Mouse (Mus musculus) monocyte, adult 5-6 weeks (primary cell): ENCODE data around the gene B3gnt6. TPM values are rescaled to one million over a fixed set of nuclear protein-coding genes. Genes with fewer than 3 reads are reported as not detected.

Experiments
- ATAC-seq: fragments of 153-309, 156-312 bp; replicated peaks from 2 replicates; pipeline ENCODE4 v1.8.0; 2017; ENCODE audit warnings: mild to moderate bottlenecking; ENCODE audit not compliant: low TSS enrichment, insufficient number of reproducible peaks, severe bottlenecking, poor library complexity, low FRiP score
- total RNA-seq: library from RNA; stranded (forward); fragments of 200-1000, 200-491, 200-594 nt; gene quantifications from 3 replicates; pipeline ENCODE4 v1.2.3, GENCODE M21; 2017

B3gnt6 gene
- total RNA-seq, 1 experiment from 2014 or later: not detected

DNA sequence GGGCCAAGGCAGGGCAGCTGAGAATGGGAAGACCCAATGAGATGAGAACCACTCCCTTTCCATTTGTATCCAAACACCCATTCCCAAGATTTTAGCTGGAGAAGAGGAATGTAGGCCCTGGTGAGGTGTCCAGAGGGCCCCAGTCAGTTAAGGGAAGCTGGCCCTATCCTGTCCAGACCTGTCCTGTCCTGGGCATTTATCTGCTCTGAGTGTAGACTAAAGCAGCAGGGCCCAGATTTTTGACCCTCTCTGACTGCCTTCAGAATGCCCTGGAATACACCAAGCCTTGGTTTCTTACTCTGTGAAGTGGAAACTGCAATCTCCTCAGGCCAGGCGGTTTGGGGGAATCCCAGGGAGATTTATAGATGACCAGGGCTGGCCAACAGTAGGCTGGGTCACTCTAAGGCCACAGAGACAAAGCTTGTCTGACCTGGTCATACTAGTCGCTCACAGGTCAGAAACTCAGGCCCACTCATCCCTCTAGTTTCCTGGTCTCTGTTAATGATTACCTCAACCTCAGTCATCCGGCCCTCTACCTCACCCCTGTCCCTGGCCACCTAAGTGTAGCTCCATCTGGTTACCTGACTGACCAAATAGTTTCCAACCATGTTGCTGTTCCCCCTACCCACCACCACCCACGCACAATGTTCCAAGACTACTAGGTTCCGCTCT, 20.6 kb downstream of the B3gnt6 start:
- no peak for ATAC-seq

DNA sequence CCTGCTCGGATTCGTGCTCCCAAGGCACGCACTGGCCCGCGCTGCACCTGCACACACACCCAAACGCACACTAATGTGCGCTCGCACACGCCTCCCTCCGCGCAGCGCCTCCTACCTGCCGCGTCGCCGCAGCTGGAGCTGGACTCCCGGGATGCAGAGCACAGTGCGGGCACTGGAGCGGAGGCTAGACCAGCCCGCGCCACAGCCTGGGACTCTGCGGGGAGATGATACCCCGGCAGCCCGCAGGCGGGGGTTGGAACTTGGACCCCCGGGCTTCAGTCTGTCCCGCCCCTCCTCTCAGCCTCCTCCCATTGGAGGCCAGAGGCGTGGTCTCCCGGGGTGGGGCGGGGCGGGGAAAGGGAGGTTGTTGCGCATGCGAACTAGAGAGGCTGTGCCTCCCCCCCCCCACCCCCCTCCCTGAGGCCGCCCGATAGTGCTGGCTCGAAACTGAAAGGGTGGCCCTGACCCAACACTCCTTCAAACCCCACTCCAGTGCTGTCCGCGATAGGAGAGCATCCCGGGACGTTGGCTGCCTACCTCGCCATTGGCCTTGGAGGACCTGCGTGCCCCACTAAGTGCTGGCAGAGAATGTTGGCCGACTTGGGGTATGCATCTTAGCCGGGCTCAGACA, 21.2 kb downstream of the B3gnt6 start, which contains the start of gene Capn5:
Capn5 (minus strand) TSS at position 346 of the 631 bp plus-strand sequence.
- ATAC-seq: peak; percentile 56

DNA sequence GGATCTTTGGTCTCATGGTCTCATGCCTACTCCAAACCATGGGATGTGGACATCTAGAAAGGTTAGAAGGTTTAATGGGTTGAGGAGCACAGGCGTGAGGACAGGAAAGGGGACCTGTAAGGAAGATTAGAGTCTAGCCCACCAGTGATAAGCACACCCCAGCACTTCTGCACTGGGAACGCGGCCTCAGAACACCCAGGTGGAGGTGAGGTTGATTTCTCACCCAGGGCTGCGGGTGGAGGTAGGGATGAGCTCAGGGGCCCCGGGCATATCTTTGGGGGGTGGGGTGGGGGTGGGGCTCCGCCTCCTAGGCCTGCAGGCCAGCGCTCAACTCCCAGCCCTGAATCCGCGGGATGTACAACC, 21.7 kb downstream of the B3gnt6 start:
- no peak for ATAC-seq

DNA sequence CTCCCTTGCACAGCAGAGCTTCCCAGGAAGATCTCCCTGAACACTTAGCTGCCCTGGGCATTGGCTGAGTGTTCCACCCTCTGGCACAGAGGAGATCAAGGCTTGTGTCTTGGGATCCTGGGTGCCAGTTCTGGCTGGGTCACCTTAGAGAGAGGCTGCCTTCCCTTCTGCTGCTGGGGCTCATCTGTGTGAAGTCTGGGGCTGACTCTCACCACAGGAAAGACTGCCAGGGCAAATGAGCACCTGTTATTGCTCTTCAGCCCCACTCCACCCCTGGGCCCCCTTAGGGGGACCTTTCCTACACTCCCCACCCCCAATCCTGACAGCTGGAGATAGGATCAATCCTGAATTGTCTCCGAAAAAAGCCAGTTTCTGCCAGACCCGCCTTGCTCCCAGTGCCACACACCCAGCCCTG, 22.2 kb downstream of the B3gnt6 start:
- no peak for ATAC-seq

DNA sequence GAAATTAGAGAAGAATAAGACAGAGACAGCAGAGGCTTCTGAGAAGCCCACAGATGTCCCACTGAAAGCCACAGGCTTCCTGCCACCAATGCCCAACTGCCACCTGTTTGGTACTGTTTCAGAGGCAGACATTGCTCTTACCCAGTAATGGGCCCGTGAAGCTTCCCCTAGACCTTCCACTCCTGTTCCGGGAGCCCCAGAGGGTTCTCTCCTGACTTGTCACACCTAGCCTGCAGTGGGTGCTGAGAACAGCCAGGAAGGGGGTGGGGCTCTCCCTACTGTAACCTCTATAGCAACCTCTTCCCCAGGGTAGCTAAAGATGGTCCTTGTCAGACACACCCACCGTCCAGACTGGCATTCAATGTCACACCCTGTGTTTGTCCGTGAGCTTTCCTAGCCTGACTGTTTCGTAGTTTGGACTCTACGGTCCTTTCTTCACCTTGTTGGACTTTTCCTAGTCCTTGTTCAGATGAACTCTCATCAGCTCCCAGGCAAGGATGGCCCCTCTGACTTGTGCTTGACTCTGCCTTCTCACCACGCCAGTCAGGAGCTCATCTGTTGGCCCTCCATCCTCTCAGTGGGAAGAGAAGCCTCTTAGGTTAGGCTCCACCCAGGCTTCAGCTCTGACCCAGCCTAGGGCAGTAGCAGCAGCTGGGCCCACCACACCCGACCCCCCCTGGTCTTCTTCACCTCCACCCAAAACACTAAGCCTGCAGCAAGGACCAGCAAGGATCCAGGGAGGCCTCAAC, 22.8 kb downstream of the B3gnt6 start:
- no peak for ATAC-seq

DNA sequence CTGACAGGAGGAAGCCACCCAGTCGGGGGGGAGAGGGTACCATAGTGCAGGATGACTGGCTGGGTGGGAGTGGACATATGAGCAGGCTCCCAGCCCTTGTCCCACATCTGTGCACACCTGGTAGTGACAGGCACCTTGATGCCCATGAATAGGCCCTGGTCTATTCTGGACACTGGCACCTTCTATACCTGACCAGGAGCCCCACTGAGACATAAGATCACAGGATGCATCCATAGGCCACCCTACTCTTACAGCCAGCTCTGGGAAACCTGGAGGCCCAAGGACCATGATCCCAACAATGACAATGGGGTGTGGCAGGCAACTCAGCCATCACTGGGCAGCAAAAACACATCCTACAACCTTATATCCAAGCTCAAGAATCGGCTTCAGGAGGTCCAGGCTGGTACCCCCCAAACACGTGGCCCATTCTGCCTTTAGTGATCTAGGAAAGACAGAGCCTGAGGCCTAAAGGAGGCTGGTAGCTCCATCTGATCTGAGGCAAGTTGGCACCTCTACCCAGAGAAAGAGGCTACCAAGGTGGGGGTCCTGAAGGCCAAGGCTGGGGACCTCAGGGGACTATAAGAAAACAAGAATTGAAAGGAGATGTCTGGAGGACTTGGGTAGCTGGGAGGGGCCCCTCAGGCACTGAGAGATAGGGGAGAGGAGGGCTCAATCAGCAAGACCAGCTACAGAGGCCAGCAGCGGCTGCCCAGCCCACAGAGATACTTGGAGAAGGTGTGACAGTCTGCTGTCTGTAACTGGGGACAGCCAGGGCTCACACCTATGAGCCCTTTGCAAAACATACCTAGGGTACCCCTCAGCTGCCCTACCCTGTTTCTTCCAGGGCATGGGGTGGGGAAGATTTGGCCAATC, 24.2 kb downstream of the B3gnt6 start:
- ATAC-seq: no peak

DNA sequence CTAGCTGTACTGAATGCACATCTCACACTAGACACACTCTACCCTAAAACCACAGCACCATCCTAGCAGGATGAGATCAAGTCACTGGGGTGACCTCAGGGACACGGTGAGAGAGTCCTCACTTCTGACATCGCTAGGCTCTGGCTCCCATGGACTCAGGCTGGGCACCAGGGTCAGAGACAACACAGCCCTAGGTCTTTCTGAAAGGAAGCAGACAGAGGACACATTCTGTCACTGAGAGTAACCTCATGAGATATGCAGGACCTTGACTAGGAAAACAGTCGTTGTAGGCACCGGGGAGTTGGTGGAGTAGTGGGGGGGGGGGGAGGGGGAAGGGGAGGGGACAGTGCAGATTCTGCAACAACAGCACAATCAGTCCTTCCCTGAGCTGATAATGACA, 25.9 kb downstream of the B3gnt6 start:
- no peak for ATAC-seq

DNA sequence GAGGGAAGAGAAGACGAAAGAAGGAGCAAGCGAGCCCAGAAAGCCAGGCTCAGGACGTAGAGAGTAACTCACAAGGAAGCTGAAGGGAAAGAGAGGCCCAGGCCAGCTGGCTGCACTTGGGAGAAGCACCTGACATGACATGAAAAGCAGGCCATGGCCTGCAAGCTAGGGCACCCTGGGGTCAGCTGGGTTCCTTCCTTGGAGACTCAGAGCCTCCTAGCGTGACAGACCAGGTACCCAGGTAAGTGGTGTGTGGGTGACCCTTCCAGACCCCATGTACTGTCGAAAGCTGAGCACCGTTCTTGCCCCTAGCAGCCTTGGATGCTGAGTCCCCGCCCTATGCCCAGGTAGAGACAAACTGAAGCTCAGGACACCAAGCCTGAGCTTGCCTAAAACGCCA, 26.6 kb downstream of the B3gnt6 start:
- ATAC-seq: no peak

DNA sequence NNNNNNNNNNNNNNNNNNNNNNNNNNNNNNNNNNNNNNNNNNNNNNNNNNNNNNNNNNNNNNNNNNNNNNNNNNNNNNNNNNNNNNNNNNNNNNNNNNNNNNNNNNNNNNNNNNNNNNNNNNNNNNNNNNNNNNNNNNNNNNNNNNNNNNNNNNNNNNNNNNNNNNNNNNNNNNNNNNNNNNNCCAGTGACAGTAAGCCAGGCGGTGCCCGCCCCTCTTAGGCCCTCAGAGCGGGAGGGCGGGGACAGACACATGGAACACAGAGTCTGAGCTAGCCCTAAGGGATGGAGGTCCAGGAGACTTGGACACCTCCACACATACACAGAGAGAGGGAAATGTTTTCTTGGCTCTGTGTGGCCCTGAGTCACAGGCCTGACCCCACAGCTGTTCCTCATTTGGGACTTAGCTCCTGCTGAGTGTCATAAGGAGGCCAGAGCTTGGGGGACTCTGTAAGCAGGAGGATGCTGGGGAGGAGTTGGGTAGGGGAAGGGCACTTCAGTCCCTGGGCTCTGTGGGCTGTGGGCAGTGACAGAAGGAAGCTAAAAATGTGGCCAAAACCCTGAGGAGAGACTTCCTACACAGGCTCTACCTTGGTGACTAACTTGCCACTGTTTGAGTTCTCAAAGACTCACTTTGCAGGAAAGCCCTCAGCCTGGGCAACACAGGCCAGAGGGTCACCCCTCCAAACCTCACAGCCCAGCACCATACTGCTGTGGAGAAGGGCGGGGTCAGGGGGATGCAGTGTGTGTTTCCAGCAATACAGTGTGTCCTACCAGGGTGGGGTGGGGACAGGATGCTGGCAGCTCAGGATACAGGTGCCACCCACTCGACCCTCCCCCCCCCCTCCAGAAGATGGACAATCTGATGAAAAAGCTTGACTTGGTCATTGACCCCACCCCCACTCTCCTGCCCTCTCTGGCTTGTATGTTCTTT, 27.9 kb downstream of the B3gnt6 start:
- ATAC-seq: peak; percentile 46; the same call in 1 of the 2 replicates

DNA sequence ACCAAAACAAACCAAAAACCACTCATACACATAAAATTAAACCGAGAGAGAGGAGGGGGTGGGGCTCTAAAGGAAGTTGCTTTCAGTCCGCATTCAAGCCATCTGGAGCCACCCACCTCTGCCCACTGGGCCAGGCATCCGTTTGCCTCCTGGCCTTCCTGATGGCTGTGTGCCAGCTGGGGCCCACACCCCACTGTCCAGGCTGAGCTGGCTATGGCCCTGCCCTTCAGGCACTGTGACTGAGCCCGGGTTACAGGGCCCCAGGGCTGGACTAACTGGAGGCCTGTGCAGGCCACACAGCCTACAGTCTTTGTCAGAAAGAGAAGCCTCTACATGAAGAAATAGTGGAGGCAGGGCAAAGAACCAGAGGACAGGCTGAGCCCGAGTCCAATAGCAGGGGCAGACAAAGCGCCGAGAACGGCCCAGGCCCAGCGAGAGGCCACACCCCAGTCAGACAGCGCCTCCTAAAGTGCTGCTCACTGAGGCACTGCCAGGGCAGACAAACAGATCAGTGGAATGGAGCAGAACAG, 34.2 kb downstream of the B3gnt6 start:
- peak; percentile 48 for ATAC-seq

DNA sequence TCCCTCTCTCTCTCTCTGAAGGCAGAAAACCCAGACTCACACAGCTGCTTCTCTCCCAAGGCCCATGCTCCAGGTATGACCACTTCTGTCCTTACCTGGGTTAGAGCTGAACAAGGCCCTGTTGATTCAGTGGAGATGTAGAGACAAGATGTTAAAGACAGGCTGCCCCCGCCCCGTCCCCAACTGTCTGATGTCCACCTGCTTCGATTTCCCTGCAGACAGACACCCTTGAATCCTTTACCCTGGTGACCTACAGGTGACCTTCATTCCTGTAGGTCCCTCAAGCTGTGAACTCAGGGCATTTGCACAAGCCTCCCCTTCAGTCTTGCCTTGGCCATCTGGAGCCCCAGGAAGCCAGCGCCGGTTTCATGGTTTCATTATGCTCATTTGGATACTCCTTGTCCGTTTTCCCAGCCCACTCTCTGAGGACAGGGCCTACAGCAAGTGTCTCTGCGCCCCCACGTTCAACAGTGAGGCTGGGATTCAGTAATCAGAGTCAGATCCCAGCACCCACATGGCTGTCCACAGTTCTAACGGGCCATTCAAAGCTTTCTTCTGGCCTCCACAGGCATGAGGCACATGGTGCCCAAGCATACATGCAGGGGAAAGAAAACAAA, 34.8 kb downstream of the B3gnt6 start:
- no peak for ATAC-seq

DNA sequence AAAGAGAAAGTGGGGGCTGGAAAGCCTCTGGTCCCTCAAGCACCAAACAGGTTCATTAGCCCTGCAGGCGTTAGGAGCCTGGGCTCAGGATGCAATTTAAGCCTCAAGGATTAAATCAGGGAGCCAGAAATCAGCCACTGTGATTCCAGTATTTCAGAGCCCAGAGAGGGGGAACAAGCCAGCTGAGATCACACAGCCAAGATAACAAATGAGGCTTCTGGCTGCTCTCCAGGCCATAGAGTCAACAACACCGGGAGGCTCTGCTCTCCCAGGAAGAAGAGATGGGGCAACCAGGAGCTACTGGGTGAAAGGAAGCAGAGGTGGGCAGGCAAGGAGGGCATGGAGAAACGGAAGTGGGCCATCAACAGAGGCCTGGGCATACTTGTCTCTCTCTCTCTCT, 35.6 kb downstream of the B3gnt6 start:
- ATAC-seq: no peak

DNA sequence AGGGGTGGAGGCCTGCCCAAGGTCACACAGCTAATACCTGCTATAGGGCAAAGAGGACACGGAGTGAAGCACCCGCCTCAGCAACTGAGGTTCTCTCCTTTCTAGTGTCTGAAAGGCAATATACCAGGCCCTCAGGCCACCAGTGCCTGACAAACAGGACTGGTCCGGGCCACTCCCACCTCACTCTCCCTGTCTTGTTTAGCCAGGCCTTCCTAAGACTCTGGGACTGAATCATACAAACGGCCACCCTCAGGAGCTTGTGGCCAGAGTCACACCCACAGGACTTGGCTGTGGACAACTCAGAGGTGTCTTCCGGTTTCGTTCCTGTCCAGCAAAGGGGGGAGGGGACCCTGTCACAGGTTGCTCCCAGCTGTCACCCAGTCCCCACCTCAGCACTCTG, 37.0 kb downstream of the B3gnt6 start:
- no peak for ATAC-seq

DNA sequence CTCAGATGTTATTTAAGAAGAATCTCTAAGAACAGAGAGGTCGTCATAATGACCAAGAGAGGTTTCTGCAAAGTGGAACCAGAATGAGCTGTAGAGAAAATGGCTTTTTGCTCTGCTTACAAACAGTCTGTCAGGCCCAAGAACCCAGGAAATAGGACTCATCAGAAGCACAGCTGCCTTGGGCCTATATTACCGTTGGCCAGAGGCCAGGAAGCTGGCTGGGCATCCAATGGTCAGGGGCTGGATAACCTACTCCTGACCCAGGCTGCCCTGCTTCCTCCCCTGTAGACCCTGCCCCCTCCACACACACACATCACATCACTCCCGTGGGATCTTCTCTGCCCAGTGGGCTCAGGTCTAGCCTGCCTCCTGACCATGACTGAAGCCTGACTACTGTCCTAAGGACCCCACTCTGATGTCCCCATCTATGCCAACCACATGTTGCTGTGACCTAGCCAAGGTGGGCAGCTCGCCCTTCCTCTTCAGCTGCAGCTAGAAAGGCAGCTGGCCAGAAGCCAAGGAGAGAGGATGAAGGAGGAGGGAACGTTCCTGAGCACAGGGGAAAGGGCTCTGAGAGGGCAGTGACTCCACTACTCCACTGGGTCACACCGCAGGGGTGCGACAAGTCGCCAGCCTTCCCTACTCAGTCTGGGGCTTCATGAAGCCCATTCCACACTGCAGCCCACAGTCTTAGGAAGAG, 39.1 kb downstream of the B3gnt6 start:
- no peak for ATAC-seq

DNA sequence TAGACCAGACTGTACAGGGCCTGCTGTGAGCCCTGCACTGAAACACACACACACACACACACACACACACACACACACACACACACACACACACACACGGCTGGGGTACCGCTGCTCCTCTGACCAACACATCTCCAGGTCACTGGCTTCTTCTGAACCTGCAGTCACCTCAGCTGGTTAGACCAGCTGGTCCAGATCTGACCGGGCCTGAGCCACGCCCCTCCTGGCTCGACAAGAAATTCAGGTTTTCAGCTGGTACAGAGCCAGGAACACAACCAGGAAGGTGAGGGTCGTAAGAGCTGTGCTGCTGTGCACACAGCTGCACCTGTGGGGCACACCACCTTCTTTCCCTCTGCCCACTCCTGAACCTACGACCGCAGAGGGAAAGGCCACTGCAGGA, 40.8 kb downstream of the B3gnt6 start:
- ATAC-seq: no peak

DNA sequence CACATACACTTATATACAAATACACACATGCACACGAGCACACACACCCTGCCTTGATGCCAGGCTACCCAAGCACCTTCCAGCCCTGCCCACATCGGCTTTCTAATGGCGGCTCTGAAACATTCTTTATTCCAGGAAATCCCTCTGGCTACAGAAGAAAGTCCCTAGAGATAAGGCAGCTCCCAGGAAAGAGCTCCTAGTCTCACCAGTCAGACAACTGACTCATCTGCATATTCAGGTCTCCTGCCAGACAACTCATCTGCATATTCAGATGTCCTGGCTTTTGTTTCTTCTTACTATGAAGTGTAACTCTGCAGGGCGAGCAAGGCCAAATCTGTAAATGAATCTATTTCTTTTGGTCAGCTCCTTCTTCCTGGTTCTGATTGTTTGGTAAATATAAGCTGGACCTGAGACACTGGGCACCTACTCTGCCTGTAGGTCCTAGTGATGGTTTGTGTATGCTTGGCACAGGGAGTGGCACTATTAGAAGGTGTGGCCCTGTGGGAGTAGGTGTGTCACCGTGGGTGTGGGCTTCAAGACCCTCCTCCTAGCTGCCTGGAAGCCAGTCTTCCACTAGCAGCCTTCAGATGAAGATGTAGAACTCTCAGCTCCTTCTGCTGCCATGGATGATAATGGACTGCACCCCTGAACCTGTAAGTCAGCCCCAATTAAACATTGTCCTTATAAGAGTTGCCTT, 41.5 kb downstream of the B3gnt6 start:
- ATAC-seq: no peak
